Mouse (Mus musculus) spleen, adult 2 months (tissue): ENCODE results near the gene Ebi3.
"Not testable (repeated sequence)": the region's sequence is repeated elsewhere in the genome, so short reads cannot be mapped to it uniquely, and the experiment has no call there.

Experiments used
- CTCF ChIP-seq: fragments of 200-500 bp; IDR thresholded peaks from 2 replicates; pipeline ENCODE4 v1.5.1; 2011; ENCODE audit warnings: mild to moderate bottlenecking, inconsistent platforms; ENCODE audit not compliant: insufficient read depth, insufficient read length, insufficient replicate concordance; ENCODE audit errors: extremely low read depth
- POLR2A ChIP-seq: fragments of 200-500 bp; IDR thresholded peaks from 2 replicates; pipeline ENCODE4 v1.6.1; 2011; ENCODE audit warnings: low read depth, low read length, inconsistent platforms

DNA sequence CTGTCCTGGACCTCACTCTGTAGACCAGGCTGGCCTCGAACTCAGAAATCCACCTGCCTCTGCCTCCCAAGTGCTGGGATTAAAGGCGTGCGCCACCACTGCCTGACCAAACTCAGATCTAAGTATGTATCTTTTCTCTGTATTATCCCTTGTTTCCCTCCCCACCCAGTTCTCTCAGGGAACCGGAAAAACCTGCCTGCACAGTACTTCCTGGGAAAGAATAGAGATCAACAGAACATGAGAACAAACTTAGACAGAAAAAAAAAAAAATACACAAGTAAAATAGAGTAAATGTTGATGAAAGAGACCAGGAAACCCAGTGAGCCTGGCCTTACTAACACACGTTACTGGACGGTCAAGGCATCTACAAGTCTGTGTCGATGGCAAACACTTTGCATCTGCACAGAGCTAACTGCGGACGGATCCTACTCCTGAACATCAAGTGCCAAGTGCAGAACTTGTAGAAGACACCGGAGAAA, 8.0 kb upstream of the Ebi3 start:
- TF ChIP-seq POLR2A, CTCF: not testable (repeated sequence)
